ENCODE assay signal across 22 mouse cellular contexts in genomic region chr14:77509042-77509441, GRCm38 (mm10).
DNase-seq lines count a peak whose midpoint lies in the region; TF ChIP-seq lines count a peak whose summit lies in the region.
"Had no signal": no experiment of that assay in that cellular context is flagged by ENCODE, and none has a peak within 500 bp of the region (broad histone marks: within the 10 kb centered on the region; RNA-seq: fewer than 3 reads in every experiment).

No protein-coding gene starts in this region.

- H3K9ac ChIP-seq in ES-Bruce4 (ENCODE audit: low read depth, poor library complexity, severe bottlenecking) = no peak overlapping the region
- H3K9ac ChIP-seq: embryonic facial prominence, embryonic 13.5 days; embryonic facial prominence, embryonic 15.5 days; forebrain, embryonic 12.5 days had no signal

- H3K27me3 ChIP-seq in ES-Bruce4 (ENCODE audit: control insufficient read depth, insufficient read depth, low read length, poor library complexity, severe bottlenecking) = no peaks in the 10 kb centered on the region
- H3K27me3 ChIP-seq: embryonic facial prominence, embryonic 13.5 days; embryonic facial prominence, embryonic 15.5 days; forebrain, embryonic 12.5 days; Patski had no signal

- DNase-seq in ES-CJ7 (ENCODE audit: low read depth, low spot score) (peak; percentile 20), R1 (ENCODE audit: low read depth, low spot score) (peak; percentile 63)
- DNase-seq in layer of hippocampus, adult 9-11 months = no peak
- DNase-seq in gastrocnemius, adult 18-20 months (ENCODE audit: low spot score) = no peak
- DNase-seq: adrenal gland, adult 2 months; adrenal gland, postnatal 10 days; adrenal gland, postnatal 25 days; cerebellum, adult 11 months; cerebellum, adult 18-20 months; cerebellum, adult 8-10 months; cerebellum, adult 9-11 months; cerebellum, postnatal 14 days; cerebellum, postnatal 36 days; embryo, embryonic 11 days had no signal

- TF ChIP-seq POLR2A in ES-Bruce4 (IDR thresholded peaks at IDR 0.05; ENCODE audit: insufficient read depth, low read length) = no peak

- 0 out of 2 replicates have a peak, but pooled peaks have one; percentile 10 for TF ChIP-seq EP300 in ES-Bruce4 (IDR thresholded peaks at IDR 0.05; ENCODE audit: insufficient read depth, low read depth, low read length)

- peaks cover 5% of the 10 kb centered on the region for H3K4me1 ChIP-seq in ES-Bruce4 (ENCODE audit: control insufficient read depth, insufficient read depth, low read length)
- H3K4me1 ChIP-seq: embryonic facial prominence, embryonic 15.5 days had no signal

- H3K27ac ChIP-seq in ES-Bruce4 (ENCODE audit: insufficient read depth, low read length) = no peak overlapping the region
- H3K27ac ChIP-seq: embryonic facial prominence, embryonic 13.5 days; embryonic facial prominence, embryonic 15.5 days; forebrain, embryonic 10.5 days; forebrain, embryonic 12.5 days had no signal

- H3K4me3 ChIP-seq in ES-Bruce4 (ENCODE audit: low read depth, low read length) = no peak overlapping the region
- H3K4me3 ChIP-seq: embryonic facial prominence, embryonic 13.5 days; embryonic facial prominence, embryonic 15.5 days; erythroblast, embryonic 14.5 days; forebrain, embryonic 10.5 days; forebrain, embryonic 12.5 days had no signal

- no peaks in the 10 kb centered on the region for H3K36me3 ChIP-seq in ES-Bruce4 (ENCODE audit: control insufficient read depth, insufficient read depth, low read length, poor library complexity, severe bottlenecking)
- H3K36me3 ChIP-seq: embryonic facial prominence, embryonic 15.5 days; G1E had no signal

- TF ChIP-seq CTCF in ES-Bruce4 (IDR thresholded peaks at IDR 0.05; ENCODE audit: low read depth, low read length) = no peak

- H3K9me3 ChIP-seq in ES-Bruce4 (replicated peaks; ENCODE audit: control insufficient read depth, insufficient read depth, low read length, poor library complexity, severe bottlenecking) = no peaks in the 10 kb centered on the region; the same call in none of the 2 replicates
- H3K9me3 ChIP-seq: embryonic facial prominence, embryonic 15.5 days; forebrain, embryonic 12.5 days had no signal

Comparison
In these comparisons a context has a peak if more than half of its experiments do, and no peak if none do; other contexts are left out.
1. DNase-seq: peak in ES-CJ7 (single experiment) and R1 (single experiment); none in layer of hippocampus, adult 9-11 months (single experiment) and gastrocnemius, adult 18-20 months (single experiment).